Mouse (Mus musculus): ENCODE results near the gene Fbxw9. TPM values are rescaled to one million over a fixed set of nuclear protein-coding genes. Genes with fewer than 3 reads are reported as not detected.

Gene Fbxw9
- 22.1 and 25.8 TPM in 2 replicates for polyA plus RNA-seq (2015; fragmentation: Nextera tagmentation; extraction: Ambion mirVana)

GRCm38 (mm10) chr8:85059879-85060616 is at the start of gene Fbxw9:
Fbxw9 (plus strand) TSS chr8:85060055.
- H3K36me3 ChIP-seq (ENCODE audit: control insufficient read depth, insufficient read depth), result peaks cover 6% of the 10 kb centered on the region; the same call in 1 of the 2 replicates
- H3K4me3 ChIP-seq (ENCODE audit: low read depth, low read length), result peak within 1 kb of the TSS; percentile 65
- TF ChIP-seq CTCF (IDR thresholded peaks at IDR 0.05; ENCODE audit: low read depth), result no peak
- 0 out of 2 replicates have a peak, but pooled peaks cover 6% of the 10 kb centered on the region for H3K4me1 ChIP-seq (replicated peaks; ENCODE audit: control insufficient read depth, insufficient read depth, low read length)
- H3K27ac ChIP-seq (ENCODE audit: low read depth, low read length), result no peak within 1 kb of the TSS; the same call in 1 of the 2 replicates
- ATAC-seq, result peak; percentile 85
- no peaks in the 10 kb centered on the region for H3K9me3 ChIP-seq (ENCODE audit: control insufficient read depth)
- WGBS, result under 1% methylated on average over 52 of the region's 53 CpGs
- no peaks in the 10 kb centered on the region for H3K27me3 ChIP-seq (replicated peaks; ENCODE audit: control insufficient read depth, insufficient read depth, low read length)
- H3K9ac ChIP-seq (ENCODE audit: low read depth, low read length), result peak within 1 kb of the TSS; percentile 65
- H3K4me2 ChIP-seq (replicated peaks; ENCODE audit: low read depth), result peak within 1 kb of the TSS; percentile 93

- Histone ChIP-seq H3K9me3 (ENCODE audit: control insufficient read depth) (no peaks in the 10 kb centered on the region), H3K4me3 (ENCODE audit: low read depth, low read length) (no peak overlapping the region), H3K4me1 (replicated peaks; ENCODE audit: control insufficient read depth, insufficient read depth, low read length) (no peaks in the 10 kb centered on the region), H3K9ac (ENCODE audit: low read depth, low read length) (no peak overlapping the region), H3K4me2 (replicated peaks; ENCODE audit: low read depth) (no peak overlapping the region), H3K27me3 (replicated peaks; ENCODE audit: control insufficient read depth, insufficient read depth, low read length) (peaks cover 36% of the 10 kb centered on the region), H3K27ac (ENCODE audit: low read depth, low read length) (no peak overlapping the region), H3K36me3 (ENCODE audit: control insufficient read depth, insufficient read depth) (no peaks in the 10 kb centered on the region)
- no peak for TF ChIP-seq CTCF (IDR thresholded peaks at IDR 0.05; ENCODE audit: low read depth)
- WGBS, result 8% methylated on average over 28 of the region's 28 CpGs
- ATAC-seq, result 0 out of 2 replicates have a peak, but pooled peaks have one; percentile 28
Observed at GRCm38 (mm10) chr8:85011242-85011641, 48.6 kb upstream of the Fbxw9 start.

- Histone ChIP-seq H3K4me3 (ENCODE audit: low read depth, low read length) (peak overlapping the region; percentile 26), H3K27me3 (replicated peaks; ENCODE audit: control insufficient read depth, insufficient read depth, low read length) (peaks cover 32% of the 10 kb centered on the region), H3K9me3 (ENCODE audit: control insufficient read depth) (no peaks in the 10 kb centered on the region), H3K4me1 (replicated peaks; ENCODE audit: control insufficient read depth, insufficient read depth, low read length) (no peaks in the 10 kb centered on the region), H3K27ac (ENCODE audit: low read depth, low read length) (no peak overlapping the region), H3K9ac (ENCODE audit: low read depth, low read length) (no peak overlapping the region), H3K36me3 (ENCODE audit: control insufficient read depth, insufficient read depth) (peaks cover 9% of the 10 kb centered on the region), H3K4me2 (replicated peaks; ENCODE audit: low read depth) (peak overlapping the region; percentile 65)
- peak; percentile 60 for ATAC-seq
- WGBS, result 5% methylated on average over 25 of the region's 26 CpGs
- TF ChIP-seq CTCF (IDR thresholded peaks at IDR 0.05; ENCODE audit: low read depth), result peak; percentile 84
Observed at GRCm38 (mm10) chr8:85013230-85013840, 46.5 kb upstream of the Fbxw9 start.

- H3K27ac ChIP-seq (ENCODE audit: low read depth, low read length), result no peak within 1 kb of the TSS
- H3K36me3 ChIP-seq (ENCODE audit: control insufficient read depth, insufficient read depth), result peaks cover 20% of the 10 kb centered on the region
- no peaks in the 10 kb centered on the region for H3K4me1 ChIP-seq (replicated peaks; ENCODE audit: control insufficient read depth, insufficient read depth, low read length)
- 46% methylated on average over 2 of the region's 2 CpGs for WGBS
- H3K4me3 ChIP-seq (ENCODE audit: low read depth, low read length), result peak within 1 kb of the TSS; percentile 26
- no peak for ATAC-seq
- TF ChIP-seq CTCF (IDR thresholded peaks at IDR 0.05; ENCODE audit: low read depth), result no peak
- H3K9me3 ChIP-seq (ENCODE audit: control insufficient read depth), result no peaks in the 10 kb centered on the region
- H3K9ac ChIP-seq (ENCODE audit: low read depth, low read length), result no peak within 1 kb of the TSS
- H3K27me3 ChIP-seq (replicated peaks; ENCODE audit: control insufficient read depth, insufficient read depth, low read length), result peaks cover 25% of the 10 kb centered on the region
- peak within 1 kb of the TSS; percentile 65 for H3K4me2 ChIP-seq (replicated peaks; ENCODE audit: low read depth)
Observed at GRCm38 (mm10) chr8:85014431-85014830, 45.4 kb upstream of the Fbxw9 start, which contains the start of gene Best2. Best2 (minus strand) TSS chr8:85014531.

GRCm38 (mm10) chr8:85016724-85017123 is 43.1 kb upstream of the Fbxw9 start:
- H3K4me3 ChIP-seq (ENCODE audit: low read depth, low read length), result no peak overlapping the region
- TF ChIP-seq CTCF (IDR thresholded peaks at IDR 0.05; ENCODE audit: low read depth), result no peak
- no peak overlapping the region for H3K4me2 ChIP-seq (replicated peaks; ENCODE audit: low read depth)
- 57% methylated on average over 10 of the region's 10 CpGs for WGBS
- H3K9ac ChIP-seq (ENCODE audit: low read depth, low read length), result no peak overlapping the region
- H3K9me3 ChIP-seq (ENCODE audit: control insufficient read depth), result no peaks in the 10 kb centered on the region
- no peak overlapping the region for H3K27ac ChIP-seq (ENCODE audit: low read depth, low read length)
- peaks cover 11% of the 10 kb centered on the region for H3K27me3 ChIP-seq (replicated peaks; ENCODE audit: control insufficient read depth, insufficient read depth, low read length)
- H3K4me1 ChIP-seq (replicated peaks; ENCODE audit: control insufficient read depth, insufficient read depth, low read length), result no peaks in the 10 kb centered on the region
- no peak for ATAC-seq
- H3K36me3 ChIP-seq (ENCODE audit: control insufficient read depth, insufficient read depth), result peaks cover 34% of the 10 kb centered on the region

- Histone ChIP-seq H3K9ac (ENCODE audit: low read depth, low read length) (no peak overlapping the region), H3K36me3 (ENCODE audit: control insufficient read depth, insufficient read depth) (peaks cover 37% of the 10 kb centered on the region), H3K27me3 (replicated peaks; ENCODE audit: control insufficient read depth, insufficient read depth, low read length) (peaks cover 9% of the 10 kb centered on the region), H3K4me2 (replicated peaks; ENCODE audit: low read depth) (no peak overlapping the region), H3K4me3 (ENCODE audit: low read depth, low read length) (no peak overlapping the region), H3K27ac (ENCODE audit: low read depth, low read length) (no peak overlapping the region), H3K9me3 (ENCODE audit: control insufficient read depth) (no peaks in the 10 kb centered on the region), H3K4me1 (replicated peaks; ENCODE audit: control insufficient read depth, insufficient read depth, low read length) (no peaks in the 10 kb centered on the region)
- no peak for TF ChIP-seq CTCF (IDR thresholded peaks at IDR 0.05; ENCODE audit: low read depth)
- WGBS, result 54% methylated on average over 5 of the region's 5 CpGs
- no peak for ATAC-seq
Observed at GRCm38 (mm10) chr8:85017209-85017608, 42.6 kb upstream of the Fbxw9 start.

Measured in intestine, postnatal 0 days (tissue).